Mouse (Mus musculus): ENCODE data around the gene Dmrt3. TPM values are rescaled to one million over a fixed set of nuclear protein-coding genes. Genes with fewer than 3 reads are reported as not detected.
A peak's percentile ranks its signal among the peaks of the same experiment; 100 is the strongest.

Gene Dmrt3
- polyA plus RNA-seq, 1 experiment from 2014 or later = not detected

DNA sequence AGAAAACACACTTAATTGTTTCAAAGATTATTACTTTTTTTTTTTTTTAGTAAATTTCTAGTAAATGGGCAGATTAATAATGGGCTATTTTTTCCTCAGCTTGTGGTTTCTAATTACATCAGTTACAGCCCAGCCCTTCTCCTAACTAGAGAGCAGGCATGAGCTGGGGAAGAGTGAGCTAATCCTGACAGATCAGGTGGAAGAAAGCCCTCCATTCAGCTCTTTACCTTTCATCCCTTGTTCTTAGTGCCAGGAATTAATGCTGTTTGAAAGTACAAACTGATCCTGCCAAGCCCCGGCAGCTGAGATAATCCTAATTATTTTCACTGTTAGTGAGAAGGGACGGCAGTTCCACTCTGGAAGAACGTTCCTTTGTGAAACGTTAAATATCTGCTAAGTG is 11.5 kb upstream of the Dmrt3 start:
- ATAC-seq (ENCODE audit: low FRiP score, low TSS enrichment) (no peak), DNase-seq (peak; percentile 38)
- H3K4me2 ChIP-seq (ENCODE audit: low read length) = no peak overlapping the region
- no peak overlapping the region for H3K27ac ChIP-seq (replicated peaks; ENCODE audit: low read depth, low read length)
- no peak overlapping the region for H3K4me3 ChIP-seq (replicated peaks; ENCODE audit: low read depth, low read length)
- no peaks in the 10 kb centered on the region for H3K36me3 ChIP-seq (ENCODE audit: control insufficient read depth, insufficient read depth, low read length)
- H3K9me3 ChIP-seq (ENCODE audit: control insufficient read depth, low read length) = no peaks in the 10 kb centered on the region
- no peak overlapping the region for H3K9ac ChIP-seq (replicated peaks; ENCODE audit: low read length)
- H3K4me1 ChIP-seq (ENCODE audit: control insufficient read depth, insufficient read depth, low read length) = no peaks in the 10 kb centered on the region
- 5% methylated on average over 4 of the region's 4 CpGs for WGBS
- peaks cover 61% of the 10 kb centered on the region for H3K27me3 ChIP-seq (ENCODE audit: control insufficient read depth, insufficient read depth, low read length)

DNA sequence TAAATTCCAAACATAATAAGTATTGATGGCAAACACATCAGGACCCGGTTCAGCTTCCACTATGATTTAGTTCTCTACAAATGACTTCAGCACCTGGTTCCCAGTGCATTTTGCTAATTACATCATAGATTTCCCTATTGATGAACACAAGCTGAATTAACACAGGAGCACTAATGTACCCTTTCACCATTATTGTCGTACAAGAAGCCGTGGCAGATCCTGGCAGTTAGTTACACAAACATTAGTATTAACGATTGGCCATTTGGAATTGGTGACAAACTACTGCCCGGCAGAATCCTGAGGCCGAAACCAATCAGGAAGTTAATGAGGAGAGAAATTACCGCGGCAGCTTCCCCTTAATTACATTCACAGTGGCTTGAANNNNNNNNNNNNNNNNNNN is 8.1 kb upstream of the Dmrt3 start:
- Histone ChIP-seq H3K9ac (replicated peaks; ENCODE audit: low read length) (no peak overlapping the region), H3K4me3 (replicated peaks; ENCODE audit: low read depth, low read length) (no peak overlapping the region), H3K36me3 (ENCODE audit: control insufficient read depth, insufficient read depth, low read length) (no peaks in the 10 kb centered on the region), H3K27me3 (ENCODE audit: control insufficient read depth, insufficient read depth, low read length) (peaks cover 90% of the 10 kb centered on the region), H3K4me2 (ENCODE audit: low read length) (no peak overlapping the region), H3K4me1 (ENCODE audit: control insufficient read depth, insufficient read depth, low read length) (0 out of 2 replicates have a peak, but pooled peaks cover 3% of the 10 kb centered on the region), H3K27ac (replicated peaks; ENCODE audit: low read depth, low read length) (no peak overlapping the region), H3K9me3 (ENCODE audit: control insufficient read depth, low read length) (no peaks in the 10 kb centered on the region)
- ATAC-seq (ENCODE audit: low FRiP score, low TSS enrichment) (no peak), DNase-seq (peak; percentile 18)
- 19% methylated on average over 8 of the region's 8 CpGs for WGBS

DNA sequence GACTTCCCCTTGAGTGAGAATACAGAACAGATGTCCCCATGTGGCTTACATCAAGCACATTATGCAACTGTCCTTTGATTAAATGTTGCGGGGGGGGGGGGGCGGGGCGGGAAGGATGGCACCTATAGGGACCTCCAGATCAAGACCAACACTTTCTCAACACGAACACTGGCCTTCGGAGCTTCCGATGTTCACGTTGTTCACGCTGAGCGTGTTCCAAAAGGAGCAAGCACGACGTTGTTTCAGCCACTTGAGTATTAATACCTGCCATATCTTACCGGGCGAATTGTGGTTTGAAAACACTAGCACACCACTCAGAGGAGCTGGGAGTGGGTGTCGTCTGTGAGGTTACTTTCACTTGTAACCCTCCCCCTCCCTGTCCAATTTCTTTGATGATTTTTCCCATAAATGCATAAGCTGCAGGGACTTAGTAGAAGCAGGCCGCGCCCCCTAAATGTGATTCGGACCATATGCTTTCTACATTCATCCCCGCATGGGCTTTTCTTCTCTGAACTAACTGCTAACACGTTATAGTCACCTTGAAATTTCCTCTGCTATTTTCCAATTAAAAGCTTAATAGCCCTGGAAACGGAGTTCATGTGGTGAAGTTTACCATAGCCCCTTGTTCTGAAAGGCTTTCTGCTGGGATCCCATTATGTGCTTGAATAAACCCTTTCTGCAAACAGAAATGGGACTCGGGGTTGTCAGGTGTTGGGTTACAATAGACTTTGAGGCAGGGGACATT is 2.5 kb upstream of the Dmrt3 start:
- ATAC-seq (ENCODE audit: low FRiP score, low TSS enrichment) (no peak), DNase-seq (peak; percentile 43)
- under 1% methylated on average over 21 of the region's 21 CpGs for WGBS
- Histone ChIP-seq H3K4me3 (replicated peaks; ENCODE audit: low read depth, low read length) (no peak overlapping the region), H3K27ac (replicated peaks; ENCODE audit: low read depth, low read length) (no peak overlapping the region), H3K36me3 (ENCODE audit: control insufficient read depth, insufficient read depth, low read length) (no peaks in the 10 kb centered on the region), H3K9me3 (ENCODE audit: control insufficient read depth, low read length) (no peaks in the 10 kb centered on the region), H3K27me3 (ENCODE audit: control insufficient read depth, insufficient read depth, low read length) (peaks cover 88% of the 10 kb centered on the region), H3K4me1 (ENCODE audit: control insufficient read depth, insufficient read depth, low read length) (peaks cover 12% of the 10 kb centered on the region; the same call in 1 of the 2 replicates), H3K9ac (replicated peaks; ENCODE audit: low read length) (no peak overlapping the region), H3K4me2 (ENCODE audit: low read length) (no peak overlapping the region)

DNA sequence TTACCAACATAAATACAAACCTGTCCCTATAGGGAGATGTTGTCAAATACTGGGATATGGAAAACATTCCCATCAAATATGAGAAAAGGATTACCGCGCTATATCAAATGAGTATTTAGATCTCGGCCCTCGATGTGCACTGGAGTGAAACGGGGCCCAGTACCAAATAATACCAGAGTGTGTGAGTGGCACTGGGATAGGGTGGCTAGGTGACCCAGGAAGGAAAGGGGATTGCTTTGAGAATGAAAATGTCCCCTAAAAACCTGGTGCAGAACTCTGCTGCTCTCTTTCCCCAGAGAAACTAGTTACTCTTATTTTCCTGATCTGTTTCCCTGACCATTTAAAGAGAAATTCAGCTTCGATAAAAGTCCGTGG is 1.9 kb upstream of the Dmrt3 start:
- 2% methylated on average over 7 of the region's 7 CpGs for WGBS
- H3K36me3 ChIP-seq (ENCODE audit: control insufficient read depth, insufficient read depth, low read length) = no peaks in the 10 kb centered on the region
- no peak overlapping the region for H3K9ac ChIP-seq (replicated peaks; ENCODE audit: low read length)
- no peak overlapping the region for H3K4me2 ChIP-seq (ENCODE audit: low read length)
- peaks cover 90% of the 10 kb centered on the region for H3K27me3 ChIP-seq (ENCODE audit: control insufficient read depth, insufficient read depth, low read length)
- no peak overlapping the region for H3K4me3 ChIP-seq (replicated peaks; ENCODE audit: low read depth, low read length)
- ATAC-seq (ENCODE audit: low FRiP score, low TSS enrichment) (no peak), DNase-seq (peak; percentile 23)
- no peaks in the 10 kb centered on the region for H3K9me3 ChIP-seq (ENCODE audit: control insufficient read depth, low read length)
- H3K27ac ChIP-seq (replicated peaks; ENCODE audit: low read depth, low read length) = no peak overlapping the region
- H3K4me1 ChIP-seq (ENCODE audit: control insufficient read depth, insufficient read depth, low read length) = peaks cover 12% of the 10 kb centered on the region; the same call in 1 of the 2 replicates

DNA sequence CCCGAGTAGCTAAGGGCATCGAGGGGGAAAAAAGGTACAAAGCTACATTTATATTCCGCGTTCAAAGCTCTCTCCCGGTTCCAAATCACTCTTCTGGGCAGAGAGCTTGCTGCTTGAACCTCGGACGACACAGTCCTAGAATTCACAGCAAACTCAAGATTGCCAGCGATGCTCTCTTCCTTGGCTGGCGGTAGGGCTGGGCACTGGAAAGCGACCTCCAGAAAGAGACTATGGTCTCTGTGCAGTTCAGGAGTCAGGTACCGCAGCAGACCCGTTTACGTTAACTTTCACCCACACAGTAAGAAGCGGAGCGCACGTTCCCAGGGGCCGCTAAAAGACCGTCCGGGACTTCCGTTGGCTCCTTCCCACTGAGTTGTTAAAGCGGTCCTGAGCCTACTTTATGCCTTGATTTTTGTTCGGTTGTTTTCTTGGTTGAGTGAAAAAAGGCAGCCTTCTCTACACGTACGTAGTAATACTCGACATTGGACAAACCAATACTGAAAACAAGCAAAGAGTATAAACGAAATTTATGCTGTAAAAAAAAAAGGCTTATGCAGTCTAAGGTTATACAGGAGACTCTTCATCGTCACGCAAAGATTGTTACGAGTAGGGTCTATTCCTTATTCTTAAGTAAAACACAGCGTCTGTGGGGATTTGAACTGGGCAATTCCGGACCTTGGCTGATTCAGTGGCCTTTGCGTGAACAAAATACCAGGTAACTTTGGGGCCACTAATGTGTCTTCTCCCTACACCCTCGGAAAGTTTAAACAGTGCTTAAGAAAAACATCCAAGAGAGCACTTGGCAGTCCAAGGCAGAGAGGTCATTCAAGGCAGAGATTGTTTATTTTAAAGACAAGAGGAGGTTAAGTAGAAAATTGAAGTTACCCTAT is 895 bp upstream of the Dmrt3 start:
- H3K4me3 ChIP-seq (replicated peaks; ENCODE audit: low read depth, low read length) = no peak overlapping the region
- no peaks in the 10 kb centered on the region for H3K9me3 ChIP-seq (ENCODE audit: control insufficient read depth, low read length)
- ATAC-seq (ENCODE audit: low FRiP score, low TSS enrichment) = no peak
- peak; percentile 55 for DNase-seq
- no peak overlapping the region for H3K9ac ChIP-seq (replicated peaks; ENCODE audit: low read length)
- peaks cover 12% of the 10 kb centered on the region; the same call in 1 of the 2 replicates for H3K4me1 ChIP-seq (ENCODE audit: control insufficient read depth, insufficient read depth, low read length)
- H3K27ac ChIP-seq (replicated peaks; ENCODE audit: low read depth, low read length) = no peak overlapping the region
- peaks cover 92% of the 10 kb centered on the region for H3K27me3 ChIP-seq (ENCODE audit: control insufficient read depth, insufficient read depth, low read length)
- no peaks in the 10 kb centered on the region for H3K36me3 ChIP-seq (ENCODE audit: control insufficient read depth, insufficient read depth, low read length)
- WGBS = under 1% methylated on average over 33 of the region's 33 CpGs
- H3K4me2 ChIP-seq (ENCODE audit: low read length) = no peak overlapping the region

DNA sequence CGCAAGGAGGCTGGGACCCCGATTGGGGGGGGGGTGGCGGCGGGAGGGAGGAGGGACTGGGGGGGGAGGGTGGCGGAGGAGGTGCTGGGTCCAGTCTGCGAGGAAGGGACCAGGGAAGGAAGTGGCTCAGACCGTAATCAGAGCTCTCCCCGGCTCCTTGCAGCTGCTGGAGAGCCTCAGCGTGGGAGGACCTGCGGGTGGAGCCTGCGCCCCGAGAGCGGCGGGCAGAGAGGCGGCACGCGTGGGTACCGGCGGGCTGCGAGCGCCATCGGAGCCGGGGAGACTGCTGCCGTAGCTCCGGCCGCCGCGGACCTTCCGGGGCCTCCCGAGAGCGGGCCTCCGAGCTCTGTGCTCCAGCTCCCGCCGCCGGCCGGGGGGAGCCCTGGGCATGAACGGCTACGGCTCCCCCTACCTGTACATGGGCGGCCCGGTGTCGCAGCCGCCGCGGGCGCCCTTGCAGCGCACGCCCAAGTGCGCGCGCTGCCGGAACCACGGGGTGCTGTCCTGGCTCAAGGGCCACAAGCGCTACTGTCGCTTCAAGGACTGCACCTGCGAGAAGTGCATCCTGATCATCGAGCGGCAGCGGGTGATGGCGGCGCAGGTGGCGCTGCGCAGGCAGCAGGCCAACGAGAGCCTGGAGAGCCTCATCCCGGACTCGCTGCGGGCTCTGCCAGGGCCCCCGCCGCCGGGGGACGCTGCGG is 460 bp downstream of the Dmrt3 start:
- ATAC-seq (ENCODE audit: low FRiP score, low TSS enrichment) (peak; percentile 43; the same call in 1 of the 2 replicates), DNase-seq (peak; percentile 55)
- peak overlapping the region; percentile 53 for H3K4me2 ChIP-seq (ENCODE audit: low read length)
- H3K4me1 ChIP-seq (ENCODE audit: control insufficient read depth, insufficient read depth, low read length) = peaks cover 12% of the 10 kb centered on the region; the same call in 1 of the 2 replicates
- H3K27ac ChIP-seq (replicated peaks; ENCODE audit: low read depth, low read length) = no peak overlapping the region
- H3K9ac ChIP-seq (replicated peaks; ENCODE audit: low read length) = no peak overlapping the region
- peak overlapping the region; percentile 30 for H3K4me3 ChIP-seq (replicated peaks; ENCODE audit: low read depth, low read length)
- under 1% methylated on average over 64 of the region's 71 CpGs for WGBS
- peaks cover 95% of the 10 kb centered on the region for H3K27me3 ChIP-seq (ENCODE audit: control insufficient read depth, insufficient read depth, low read length)
- H3K36me3 ChIP-seq (ENCODE audit: control insufficient read depth, insufficient read depth, low read length) = no peaks in the 10 kb centered on the region
- no peaks in the 10 kb centered on the region for H3K9me3 ChIP-seq (ENCODE audit: control insufficient read depth, low read length)

DNA sequence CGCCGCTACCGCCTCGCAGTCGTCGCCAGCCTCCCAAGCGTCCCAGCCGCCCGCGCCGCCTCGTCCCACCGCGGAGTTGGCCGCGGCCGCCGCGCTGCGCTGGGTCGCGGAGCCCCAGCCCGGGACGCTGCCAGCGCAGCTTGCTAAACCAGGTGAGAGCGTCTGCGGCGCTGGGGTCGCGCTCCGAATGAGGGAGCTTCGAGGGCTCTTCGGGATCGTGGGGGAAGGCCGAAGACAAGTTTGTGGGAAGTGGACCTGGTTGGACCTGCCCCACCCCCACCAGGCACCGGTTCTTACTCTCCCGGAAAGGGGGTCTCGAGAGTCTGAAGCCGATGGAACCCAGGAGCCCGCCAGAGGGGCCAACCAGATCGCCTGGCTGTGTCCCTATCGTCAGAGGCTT is 1.0 kb downstream of the Dmrt3 start:
- Histone ChIP-seq H3K9me3 (ENCODE audit: control insufficient read depth, low read length) (no peaks in the 10 kb centered on the region), H3K27me3 (ENCODE audit: control insufficient read depth, insufficient read depth, low read length) (peaks cover 95% of the 10 kb centered on the region), H3K36me3 (ENCODE audit: control insufficient read depth, insufficient read depth, low read length) (no peaks in the 10 kb centered on the region), H3K27ac (replicated peaks; ENCODE audit: low read depth, low read length) (no peak overlapping the region), H3K4me3 (replicated peaks; ENCODE audit: low read depth, low read length) (peak overlapping the region; percentile 30), H3K9ac (replicated peaks; ENCODE audit: low read length) (no peak overlapping the region), H3K4me1 (ENCODE audit: control insufficient read depth, insufficient read depth, low read length) (peaks cover 9% of the 10 kb centered on the region; the same call in 1 of the 2 replicates), H3K4me2 (ENCODE audit: low read length) (peak overlapping the region; percentile 53)
- DNase-seq (peak; percentile 53), ATAC-seq (ENCODE audit: low FRiP score, low TSS enrichment) (peak; percentile 27; the same call in 1 of the 2 replicates)
- WGBS = under 1% methylated on average over 42 of the region's 42 CpGs
